Mouse (Mus musculus): ENCODE measurements around the gene Idua. TPM values are rescaled to one million over a fixed set of nuclear protein-coding genes. Genes with fewer than 3 reads are reported as not detected.

Gene Idua
- 3.8 and 5.2 TPM in 2 replicates for polyA plus RNA-seq (2012; rRNA removed)

DNA sequence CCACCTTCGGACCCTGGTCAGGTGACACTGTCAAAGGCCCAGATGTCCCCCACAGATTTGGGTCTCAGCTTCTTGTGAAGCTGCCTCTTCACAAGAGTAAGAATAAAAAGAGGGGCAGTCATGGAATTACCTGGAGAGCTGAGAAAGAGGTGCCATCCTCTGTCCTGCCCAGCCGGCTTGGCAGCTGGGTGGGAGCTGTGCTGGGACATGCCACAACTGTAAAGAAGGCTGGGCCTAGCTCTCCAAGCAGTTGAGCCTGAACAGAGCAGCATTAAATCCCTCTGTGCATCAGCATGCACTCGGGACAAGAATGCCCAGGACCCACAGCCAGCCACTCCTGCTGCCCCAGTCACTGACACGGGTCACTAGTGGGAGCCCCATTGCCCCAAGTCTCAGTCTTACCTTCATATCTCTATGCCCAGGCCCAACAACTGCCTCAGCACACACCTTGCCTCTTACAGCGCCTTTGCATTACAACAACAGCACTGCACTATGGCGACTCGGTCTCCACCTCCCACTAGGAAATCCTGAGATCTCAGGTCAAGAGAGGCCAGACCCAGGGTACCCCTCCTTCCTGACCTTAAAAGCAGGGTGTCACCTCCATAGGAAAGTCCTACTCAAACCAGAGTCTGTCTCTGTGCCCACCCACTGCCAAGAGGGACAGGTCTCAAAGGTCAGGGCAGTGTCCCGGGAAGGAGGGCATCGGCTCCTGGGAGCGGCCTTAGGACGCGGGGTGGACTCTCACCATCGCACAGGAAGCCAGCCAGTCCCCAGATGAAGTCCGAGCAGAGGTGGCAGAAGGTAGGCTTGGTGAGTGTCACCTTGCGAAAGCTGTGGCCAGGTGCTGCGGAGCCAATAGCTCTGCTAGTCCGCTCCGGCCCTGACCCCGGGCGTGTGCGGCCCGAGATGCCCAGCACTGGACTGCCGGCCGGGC is at the start of gene Idua:
TSS of gene Idua (plus strand) at position 634 of the 934 bp plus-strand sequence.

GRCm38 (mm10) chr5:108629634-108630483 is 30.3 kb upstream of the Idua start, which contains the start of the genes Gak and Tmem175:
Gene Gak (minus strand): TSS chr5:108629755.
Gene Tmem175 (plus strand): TSS chr5:108629770.

GRCm38 (mm10) chr5:108668977-108669936 is 9.1 kb downstream of the Idua start, which contains the start of gene Dgkq:
Gene Dgkq (minus strand): TSS chr5:108669672.

GRCm38 (mm10) chr5:108675251-108675816 is 15.2 kb downstream of the Idua start, which contains the start of gene Slc26a1:
Gene Slc26a1 (minus strand): TSS chr5:108675569.

GRCm38 (mm10) chr5:108692271-108692670 is 32.1 kb downstream of the Idua start, which contains the start of gene Fgfrl1:
Gene Fgfrl1 (plus strand): TSS chr5:108692382.

Other genes starting within 250 kb of the Idua start
- 78.4 and 83.0 TPM in 2 replicates for gene Atp5k, start 225.9 kb upstream of the Idua start, polyA plus RNA-seq (2012; rRNA removed)
- 1.6 TPM in 2 replicates for gene Mfsd7a, start 211.4 kb upstream of the Idua start, polyA plus RNA-seq (2012; rRNA removed)
- 4.8 and 5.7 TPM in 2 replicates for gene Pcgf3, start 199.1 kb upstream of the Idua start, polyA plus RNA-seq (2012; rRNA removed)
- 0.01 TPM in 2 replicates for gene Cplx1, start 110.3 kb upstream of the Idua start, polyA plus RNA-seq (2012; rRNA removed)
- gene Gak, start 30.6 kb upstream of the Idua start, polyA plus RNA-seq (2012; rRNA removed): 20.4 and 23.1 TPM in 2 replicates
- 7.3 and 7.5 TPM in 2 replicates for gene Tmem175, start 30.6 kb upstream of the Idua start, polyA plus RNA-seq (2012; rRNA removed)
- gene Dgkq, start 9.3 kb downstream of the Idua start, polyA plus RNA-seq (2012; rRNA removed): 7.9 and 8.5 TPM in 2 replicates
- gene Slc26a1, start 15.2 kb downstream of the Idua start, polyA plus RNA-seq (2012; rRNA removed): 19.4 and 24.4 TPM in 2 replicates
- gene Fgfrl1, start 32.1 kb downstream of the Idua start, polyA plus RNA-seq (2012; rRNA removed): 8.3 and 8.5 TPM in 2 replicates
- gene Rnf212, start 114.7 kb downstream of the Idua start, polyA plus RNA-seq (2012; rRNA removed): 1.2 and 2.3 TPM in 2 replicates
- gene Tmed11, start 135.0 kb downstream of the Idua start, polyA plus RNA-seq (2012; rRNA removed): not detected in 2 replicates
- not detected in 2 replicates for gene Vmn2r8, start 148.5 kb downstream of the Idua start, polyA plus RNA-seq (2012; rRNA removed)
- not detected in 2 replicates for gene Vmn2r9, start 192.3 kb downstream of the Idua start, polyA plus RNA-seq (2012; rRNA removed)